Mouse (Mus musculus): ENCODE measurements around the gene Anks1b. TPM values are rescaled to one million over a fixed set of nuclear protein-coding genes. Genes with fewer than 3 reads are reported as not detected.

The Anks1b gene
- polyA plus RNA-seq, 1 experiment from 2014 or later: 52.2 TPM

- ATAC-seq (ENCODE audit: low FRiP score): no peak
These were observed 208.3 kb downstream of the Anks1b start for GRCm38 (mm10) chr10:90081630-90082029.

GRCm38 (mm10) chr10:90093877-90094276 is 220.6 kb downstream of the Anks1b start:
- Histone ChIP-seq H3K9ac (no peak overlapping the region), H3K4me3 (no peak overlapping the region), H3K4me2 (no peak overlapping the region), H3K4me1 (replicated peaks) (no peaks in the 10 kb centered on the region), H3K9me3 (no peaks in the 10 kb centered on the region), H3K27ac (no peak overlapping the region), H3K36me3 (no peaks in the 10 kb centered on the region), H3K27me3 (no peaks in the 10 kb centered on the region)
- WGBS: 77% methylated on average over 6 of the region's 6 CpGs
- ATAC-seq (ENCODE audit: low FRiP score): no peak

More at GRCm38 (mm10) chr10:90081630-90082029, 208.3 kb downstream of the Anks1b start:
- no peak overlapping the region for H3K27ac ChIP-seq
- no peak overlapping the region for H3K9ac ChIP-seq
- WGBS: 22% methylated on average over 7 of the region's 7 CpGs
- H3K4me1 ChIP-seq (replicated peaks): no peaks in the 10 kb centered on the region
- H3K27me3 ChIP-seq: no peaks in the 10 kb centered on the region
- no peak overlapping the region for H3K4me3 ChIP-seq
- no peak overlapping the region for H3K4me2 ChIP-seq
- H3K9me3 ChIP-seq: no peaks in the 10 kb centered on the region
- 0 out of 2 replicates have a peak, but pooled peaks cover 4% of the 10 kb centered on the region for H3K36me3 ChIP-seq

- H3K36me3 ChIP-seq: no peaks in the 10 kb centered on the region
- no peak for ATAC-seq (ENCODE audit: low FRiP score)
- 69% methylated on average over 5 of the region's 5 CpGs for WGBS
- no peak overlapping the region for H3K9ac ChIP-seq
- no peak overlapping the region for H3K27ac ChIP-seq
- no peak overlapping the region for H3K4me2 ChIP-seq
- H3K9me3 ChIP-seq: no peaks in the 10 kb centered on the region
- H3K4me1 ChIP-seq (replicated peaks): no peaks in the 10 kb centered on the region
- H3K4me3 ChIP-seq: no peak overlapping the region
- no peaks in the 10 kb centered on the region for H3K27me3 ChIP-seq
These were observed 239.4 kb downstream of the Anks1b start for GRCm38 (mm10) chr10:90112662-90113061.

- no peak for ATAC-seq (ENCODE audit: low FRiP score)
- no peak overlapping the region for H3K4me2 ChIP-seq
- 84% methylated on average over 3 of the region's 3 CpGs for WGBS
These were observed 243.6 kb downstream of the Anks1b start for GRCm38 (mm10) chr10:90116867-90117266.

GRCm38 (mm10) chr10:90117836-90118235 is 244.5 kb downstream of the Anks1b start:
- Histone ChIP-seq H3K27me3 (no peaks in the 10 kb centered on the region), H3K9ac (no peak overlapping the region), H3K4me2 (no peak overlapping the region), H3K27ac (no peak overlapping the region), H3K9me3 (no peaks in the 10 kb centered on the region), H3K4me1 (replicated peaks) (no peaks in the 10 kb centered on the region), H3K4me3 (no peak overlapping the region), H3K36me3 (no peaks in the 10 kb centered on the region)
- no peak for ATAC-seq (ENCODE audit: low FRiP score)
- WGBS: 91% methylated on average over 2 of the region's 2 CpGs

More at GRCm38 (mm10) chr10:90116867-90117266, 243.6 kb downstream of the Anks1b start:
- Histone ChIP-seq H3K4me1 (replicated peaks) (no peaks in the 10 kb centered on the region), H3K27ac (no peak overlapping the region), H3K4me3 (no peak overlapping the region), H3K36me3 (no peaks in the 10 kb centered on the region), H3K27me3 (no peaks in the 10 kb centered on the region), H3K9me3 (no peaks in the 10 kb centered on the region), H3K9ac (no peak overlapping the region)

- Histone ChIP-seq H3K27ac (no peak overlapping the region), H3K36me3 (peaks cover 9% of the 10 kb centered on the region; the same call in 1 of the 2 replicates), H3K27me3 (no peaks in the 10 kb centered on the region), H3K4me2 (no peak overlapping the region), H3K4me1 (replicated peaks) (no peaks in the 10 kb centered on the region), H3K4me3 (no peak overlapping the region), H3K9me3 (peaks cover 5% of the 10 kb centered on the region; the same call in 1 of the 2 replicates), H3K9ac (no peak overlapping the region)
- no peak for ATAC-seq (ENCODE audit: low FRiP score)
These were observed 264.2 kb downstream of the Anks1b start for GRCm38 (mm10) chr10:90137538-90137937.

GRCm38 (mm10) chr10:90140947-90141346 is 267.6 kb downstream of the Anks1b start:
- Histone ChIP-seq H3K4me3 (no peak overlapping the region), H3K4me2 (no peak overlapping the region), H3K4me1 (replicated peaks) (no peaks in the 10 kb centered on the region), H3K9ac (no peak overlapping the region), H3K9me3 (no peaks in the 10 kb centered on the region), H3K36me3 (no peaks in the 10 kb centered on the region), H3K27ac (no peak overlapping the region), H3K27me3 (no peaks in the 10 kb centered on the region)
- no peak for ATAC-seq (ENCODE audit: low FRiP score)

- Histone ChIP-seq H3K9ac (no peak overlapping the region), H3K27me3 (no peaks in the 10 kb centered on the region), H3K36me3 (0 out of 2 replicates have a peak, but pooled peaks cover 4% of the 10 kb centered on the region), H3K4me1 (replicated peaks) (no peaks in the 10 kb centered on the region), H3K9me3 (peaks cover 9% of the 10 kb centered on the region; the same call in 1 of the 2 replicates), H3K4me2 (no peak overlapping the region), H3K27ac (no peak overlapping the region), H3K4me3 (no peak overlapping the region)
- 98% methylated on average over 1 of the region's 1 CpGs for WGBS
- ATAC-seq (ENCODE audit: low FRiP score): no peak
These were observed 271.1 kb downstream of the Anks1b start for GRCm38 (mm10) chr10:90144444-90144843.

GRCm38 (mm10) chr10:90151510-90151909 is 278.2 kb downstream of the Anks1b start:
- Histone ChIP-seq H3K9me3 (peaks cover 9% of the 10 kb centered on the region; the same call in 1 of the 2 replicates), H3K27ac (no peak overlapping the region), H3K36me3 (0 out of 2 replicates have a peak, but pooled peaks cover 4% of the 10 kb centered on the region), H3K4me2 (no peak overlapping the region), H3K27me3 (no peaks in the 10 kb centered on the region), H3K4me1 (replicated peaks) (no peaks in the 10 kb centered on the region), H3K9ac (no peak overlapping the region), H3K4me3 (no peak overlapping the region)
- ATAC-seq (ENCODE audit: low FRiP score): no peak

- Histone ChIP-seq H3K27ac (no peak overlapping the region), H3K4me1 (replicated peaks) (no peaks in the 10 kb centered on the region), H3K36me3 (no peaks in the 10 kb centered on the region), H3K9me3 (no peaks in the 10 kb centered on the region), H3K4me2 (no peak overlapping the region), H3K27me3 (no peaks in the 10 kb centered on the region), H3K9ac (no peak overlapping the region), H3K4me3 (no peak overlapping the region)
- no peak for ATAC-seq (ENCODE audit: low FRiP score)
- WGBS: 89% methylated on average over 6 of the region's 6 CpGs
These were observed 296.8 kb downstream of the Anks1b start for GRCm38 (mm10) chr10:90169941-90170580.

GRCm38 (mm10) chr10:90190366-90190765 is 317.1 kb downstream of the Anks1b start:
- no peak for ATAC-seq (ENCODE audit: low FRiP score)
- no peak overlapping the region for H3K27ac ChIP-seq

GRCm38 (mm10) chr10:90196936-90197335 is 323.6 kb downstream of the Anks1b start:
- no peak overlapping the region for H3K4me2 ChIP-seq
- 86% methylated on average over 5 of the region's 5 CpGs for WGBS
- ATAC-seq (ENCODE audit: low FRiP score): no peak
- H3K4me1 ChIP-seq (replicated peaks): no peaks in the 10 kb centered on the region
- no peaks in the 10 kb centered on the region for H3K27me3 ChIP-seq
- H3K9ac ChIP-seq: no peak overlapping the region
- no peaks in the 10 kb centered on the region for H3K36me3 ChIP-seq
- no peak overlapping the region for H3K4me3 ChIP-seq
- no peaks in the 10 kb centered on the region for H3K9me3 ChIP-seq
- no peak overlapping the region for H3K27ac ChIP-seq

More at GRCm38 (mm10) chr10:90190366-90190765, 317.1 kb downstream of the Anks1b start:
- Histone ChIP-seq H3K36me3 (no peaks in the 10 kb centered on the region), H3K4me2 (no peak overlapping the region), H3K4me1 (replicated peaks) (0 out of 2 replicates have a peak, but pooled peaks cover 3% of the 10 kb centered on the region), H3K27me3 (no peaks in the 10 kb centered on the region), H3K9ac (no peak overlapping the region), H3K9me3 (no peaks in the 10 kb centered on the region), H3K4me3 (no peak overlapping the region)
- WGBS: 54% methylated on average over 5 of the region's 5 CpGs

- no peaks in the 10 kb centered on the region for H3K9me3 ChIP-seq
- no peak overlapping the region for H3K9ac ChIP-seq
- H3K4me1 ChIP-seq (replicated peaks): no peaks in the 10 kb centered on the region
- H3K4me2 ChIP-seq: no peak overlapping the region
- H3K36me3 ChIP-seq: no peaks in the 10 kb centered on the region
- WGBS: 94% methylated on average over 6 of the region's 6 CpGs
- H3K4me3 ChIP-seq: no peak overlapping the region
- no peaks in the 10 kb centered on the region for H3K27me3 ChIP-seq
- no peak overlapping the region for H3K27ac ChIP-seq
- ATAC-seq (ENCODE audit: low FRiP score): no peak
These were observed 336.7 kb downstream of the Anks1b start for GRCm38 (mm10) chr10:90210044-90210443.

Measured in hindbrain, embryonic 13.5 days (tissue).